Mouse (Mus musculus) brain, embryonic 18.5 days (tissue): ENCODE measurements around the gene Hoxa11.

Experiments
- DNase-seq: peaks from one replicate; pipeline ENCODE4 v3.0.0-alpha.2; 2012; ENCODE audit warnings: low read depth, low spot score

Hoxa11 gene

GRCm38 (mm10) chr6:52245757-52246142 lies at the start of gene Hoxa11:
Hoxa11 (minus strand) TSS chr6:52245810.
- no peak for DNase-seq

- no peak for DNase-seq
Measured at GRCm38 (mm10) chr6:52294616-52295015, 49.0 kb upstream of the Hoxa11 start.

GRCm38 (mm10) chr6:52292328-52292727 lies 46.7 kb upstream of the Hoxa11 start:
- no peak for DNase-seq

- no peak for DNase-seq
Measured at GRCm38 (mm10) chr6:52291021-52291860, 45.6 kb upstream of the Hoxa11 start.

GRCm38 (mm10) chr6:52290186-52290585 lies 44.6 kb upstream of the Hoxa11 start:
- no peak for DNase-seq

GRCm38 (mm10) chr6:52283896-52284295 lies 38.3 kb upstream of the Hoxa11 start:
- no peak for DNase-seq

- DNase-seq, result no peak
Measured at GRCm38 (mm10) chr6:52281084-52281483, 35.5 kb upstream of the Hoxa11 start.

- DNase-seq, result no peak
Measured at GRCm38 (mm10) chr6:52276920-52277319, 31.3 kb upstream of the Hoxa11 start.

GRCm38 (mm10) chr6:52276382-52276781 lies 30.8 kb upstream of the Hoxa11 start:
- DNase-seq, result no peak

- DNase-seq, result no peak
Measured at GRCm38 (mm10) chr6:52275563-52276280, 30.1 kb upstream of the Hoxa11 start.

GRCm38 (mm10) chr6:52274576-52274975 lies 29.0 kb upstream of the Hoxa11 start:
- no peak for DNase-seq

GRCm38 (mm10) chr6:52273656-52274280 lies 28.2 kb upstream of the Hoxa11 start:
- DNase-seq, result no peak

- no peak for DNase-seq
Measured at GRCm38 (mm10) chr6:52272766-52273655, 27.4 kb upstream of the Hoxa11 start.

- no peak for DNase-seq
Measured at GRCm38 (mm10) chr6:52270494-52271480, 25.2 kb upstream of the Hoxa11 start.

- no peak for DNase-seq
Measured at GRCm38 (mm10) chr6:52268756-52269155, 23.1 kb upstream of the Hoxa11 start.

- DNase-seq, result no peak
Measured at GRCm38 (mm10) chr6:52268341-52268740, 22.7 kb upstream of the Hoxa11 start.

- no peak for DNase-seq
Measured at GRCm38 (mm10) chr6:52267691-52268090, 22.1 kb upstream of the Hoxa11 start.

GRCm38 (mm10) chr6:52267221-52267620 lies 21.6 kb upstream of the Hoxa11 start:
- no peak for DNase-seq

- DNase-seq, result no peak
Measured at GRCm38 (mm10) chr6:52266666-52266985, 21.0 kb upstream of the Hoxa11 start.

- DNase-seq, result no peak
Measured at GRCm38 (mm10) chr6:52265913-52266665, 20.5 kb upstream of the Hoxa11 start.
